Mouse (Mus musculus) gastrocnemius, postnatal 14 days (tissue): ENCODE measurements around the gene P2ry12. TPM values are rescaled to one million over a fixed set of nuclear protein-coding genes. Genes with fewer than 3 reads are reported as not detected.

Source experiments
- DNase-seq: peaks from one replicate; pipeline ENCODE4 v3.0.0; 2021; ENCODE audit warnings: mixed read lengths
- intact Hi-C: fragments of 180-260 bp; cut with DNase I; formaldehyde crosslinking; loops from one replicate; pipeline ENCODE4 v1.15.1; 2025; ENCODE audit warnings: low total_unique reads
- long read RNA-seq, 2 experiments: library from polyadenylated mRNA; stranded (forward); transcript quantifications; one replicate each; pipeline ENCODE4 v2.0.0; 2021
- total RNA-seq, 2 experiments: library from RNA; stranded (reverse); gene quantifications; 2 replicates each; pipeline ENCODE4 v1.2.3; 2021

Gene P2ry12
- total RNA-seq = 1 to 10 TPM in 1 of 2 experiments, under 1 TPM in 1; 0.60 to 1.8 TPM
- long read RNA-seq, experiment 1 = 0 reads
- long read RNA-seq, experiment 2, partial matches to known transcripts = 1 of 2 reads
- long read RNA-seq, experiment 2, other reads (novel, unspliced or antisense) = 1 of 2 reads

DNA sequence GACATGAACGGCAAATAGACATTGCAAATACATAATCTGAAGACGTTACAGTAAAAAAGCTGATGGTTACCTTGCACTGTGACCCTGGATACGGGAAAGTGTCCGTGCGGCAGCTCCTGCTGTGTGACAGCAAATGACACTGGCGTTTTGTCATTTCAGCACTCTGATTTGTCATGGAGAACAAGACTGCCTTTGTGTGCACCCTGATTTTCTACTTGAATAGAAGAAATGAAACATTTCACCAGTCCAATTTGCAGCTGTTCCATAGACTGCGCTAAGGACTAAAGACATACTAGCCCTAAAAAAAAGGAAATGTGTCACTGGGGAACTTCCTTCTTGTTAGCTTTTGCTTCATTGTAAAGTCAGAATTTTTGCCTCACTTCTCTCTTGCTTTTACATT lies at the start of gene P2ry12:
P2ry12 (minus strand) TSS at position 168 of the 400 bp plus-strand sequence.
- intact Hi-C loops = no loop called here
- DNase-seq = no peak

DNA sequence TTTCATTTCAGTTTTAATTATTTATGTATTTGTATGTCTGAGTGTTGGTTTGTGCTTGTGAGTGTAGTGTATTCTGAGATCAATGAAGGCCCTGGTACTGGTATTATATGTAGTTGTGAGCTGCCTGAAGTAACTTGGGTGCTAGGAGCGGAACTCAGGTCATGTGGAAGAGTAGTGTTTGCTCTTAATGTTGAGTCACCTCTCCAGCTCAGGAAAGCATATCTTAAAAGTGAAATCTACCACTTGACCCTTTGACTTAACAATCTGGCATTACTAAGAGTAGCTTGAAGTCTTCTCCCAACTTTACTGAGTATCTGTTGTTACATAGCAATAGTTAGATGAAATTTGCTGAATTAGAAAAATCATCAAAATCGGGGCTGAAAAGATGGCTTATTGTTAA lies 42.8 kb upstream of the P2ry12 start:
- DNase-seq = no peak
- intact Hi-C loops = no loop called here

DNA sequence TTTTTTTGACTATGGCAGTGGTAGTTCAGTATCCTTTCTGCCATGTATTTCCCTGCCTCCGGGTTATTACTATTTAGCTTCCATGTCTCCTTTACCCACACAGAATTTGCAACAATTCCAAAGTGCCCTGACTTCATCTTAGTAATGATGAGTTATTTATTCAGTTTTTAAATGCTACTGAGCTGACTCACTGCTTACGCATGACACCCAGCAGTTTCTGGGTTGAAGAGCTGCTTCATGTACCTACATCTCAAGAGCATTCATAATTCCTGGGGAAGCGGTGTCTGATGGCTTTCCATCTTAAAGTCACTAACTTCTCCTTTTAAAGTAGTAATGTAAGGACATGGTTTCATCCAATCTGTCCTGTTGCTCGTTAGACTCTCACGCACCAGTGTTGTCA lies 42.3 kb upstream of the P2ry12 start:
- no peak for DNase-seq
- intact Hi-C loops = no loop called here

DNA sequence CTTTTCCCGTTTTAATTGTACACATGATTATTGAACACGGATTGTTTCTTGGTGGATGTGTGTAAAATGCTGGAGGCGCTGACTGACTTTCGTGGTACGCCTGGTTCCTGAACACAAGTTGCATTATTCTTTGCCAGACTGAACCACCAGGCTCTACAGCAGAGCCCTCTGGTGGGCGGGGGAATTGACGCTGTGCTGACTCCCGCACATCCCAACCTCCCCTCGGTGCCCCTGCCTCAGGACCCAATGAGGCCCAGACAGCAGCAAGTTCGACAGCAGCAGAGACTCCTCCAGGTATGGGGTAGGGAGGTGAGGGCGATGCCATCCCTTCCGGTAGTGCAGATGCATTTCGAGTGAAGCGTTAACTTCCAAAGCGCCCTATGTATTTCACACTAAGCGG lies 35.0 kb upstream of the P2ry12 start:
- intact Hi-C loops = no loop called here
- DNase-seq = no peak

DNA sequence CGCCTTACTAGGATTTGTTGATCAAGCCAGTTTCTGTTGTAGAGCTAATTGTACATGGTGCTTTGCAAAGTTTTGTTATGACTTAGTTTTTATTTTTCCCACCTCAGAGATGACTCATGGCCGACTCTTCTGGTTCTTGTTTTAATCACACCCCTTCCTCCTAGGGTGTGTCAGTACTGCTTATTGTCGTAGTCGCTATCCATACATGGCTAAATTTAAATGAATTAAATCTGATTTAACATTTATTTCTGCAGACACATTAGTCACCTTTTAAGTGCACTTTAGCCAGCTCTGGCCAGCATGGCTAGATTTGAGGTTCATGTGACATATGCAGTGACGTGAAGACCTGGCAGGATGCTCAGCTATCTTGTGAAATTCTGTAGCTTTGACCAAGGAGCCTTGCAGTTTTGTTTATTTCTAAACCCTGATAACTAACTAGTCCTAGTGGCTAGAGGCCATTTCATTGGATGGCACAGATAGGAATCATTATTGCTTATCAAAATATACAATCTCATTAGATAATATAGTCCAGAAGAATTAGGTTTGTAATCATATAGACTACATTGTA lies 34.0 kb upstream of the P2ry12 start:
- no peak for DNase-seq
- intact Hi-C loops = no loop called here

DNA sequence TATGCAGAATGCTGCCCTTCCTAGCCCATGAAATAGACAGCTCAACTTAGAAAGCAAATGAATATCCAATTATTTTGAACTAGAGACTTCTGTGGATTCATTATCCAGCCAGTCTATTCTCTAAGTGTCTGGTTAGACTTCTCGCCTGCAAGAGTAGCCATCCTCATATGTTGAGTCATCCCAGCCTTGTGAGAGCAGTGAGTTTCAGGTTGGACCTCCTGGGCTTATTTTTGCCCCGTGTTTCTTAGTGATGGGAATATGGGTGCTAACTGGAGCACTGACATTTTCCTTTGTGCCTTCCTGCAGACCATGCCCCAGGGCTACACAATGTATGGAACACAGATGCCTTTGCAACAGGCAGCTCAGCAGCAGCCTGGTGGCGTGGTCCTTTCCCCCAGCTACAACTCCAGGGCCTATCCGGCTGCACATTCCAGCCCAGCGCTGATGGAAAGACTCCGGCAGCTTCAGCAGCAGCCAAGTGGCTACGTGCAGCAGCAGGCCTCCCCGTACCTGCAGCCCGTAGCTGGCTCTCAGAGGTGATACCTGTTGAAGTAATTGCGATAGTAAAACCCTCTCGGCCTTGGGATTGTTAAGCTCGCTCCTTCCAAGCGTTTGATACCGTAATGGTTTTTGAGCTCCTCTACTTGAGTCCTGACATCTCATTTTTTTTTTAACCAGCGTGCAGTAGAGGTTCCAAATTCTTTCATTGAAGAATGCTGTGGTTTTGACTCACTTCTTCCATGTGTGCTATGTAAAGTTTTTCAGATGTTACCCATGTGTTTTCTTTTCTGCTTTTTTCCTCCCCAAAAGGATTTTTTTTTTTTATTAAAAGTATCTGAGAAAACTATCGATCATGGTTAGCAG lies 33.3 kb upstream of the P2ry12 start:
- intact Hi-C loops = no loop called here
- no peak for DNase-seq

DNA sequence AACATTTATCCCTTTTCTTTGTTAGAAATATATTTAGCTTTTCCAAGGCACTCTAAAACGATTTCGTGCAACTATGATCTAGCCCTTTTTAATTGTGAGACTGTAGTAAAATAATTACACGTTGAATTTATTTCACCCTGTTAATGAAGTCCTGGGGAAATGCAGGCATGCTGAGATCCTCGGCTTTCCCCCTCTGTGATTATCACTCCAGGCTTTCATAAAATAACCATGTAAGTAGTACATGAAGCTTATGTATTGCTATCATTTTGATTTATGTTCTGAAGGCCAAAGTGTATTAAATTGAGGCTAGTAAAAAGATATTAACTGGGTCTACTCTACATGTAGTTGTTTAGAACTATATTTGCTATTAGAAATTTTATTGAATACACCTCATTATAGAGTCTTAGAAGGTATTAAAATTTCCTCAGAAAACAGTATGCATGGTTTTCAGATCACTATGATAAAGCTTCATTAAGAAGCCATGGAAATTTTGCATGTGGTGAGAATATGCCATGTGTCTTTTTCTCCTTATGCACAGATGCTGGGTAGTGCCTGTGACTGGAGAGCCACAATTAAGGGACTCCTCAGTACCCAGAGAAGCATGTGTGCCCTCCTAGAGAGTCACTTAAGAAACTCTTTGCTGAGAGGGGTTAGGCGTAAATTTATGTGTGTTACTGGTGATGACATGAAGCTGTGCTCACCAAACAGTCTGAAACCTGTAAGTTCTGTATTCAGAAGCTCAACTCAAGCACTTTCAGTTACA lies 30.9 kb upstream of the P2ry12 start:
- intact Hi-C loops = no loop called here

DNA sequence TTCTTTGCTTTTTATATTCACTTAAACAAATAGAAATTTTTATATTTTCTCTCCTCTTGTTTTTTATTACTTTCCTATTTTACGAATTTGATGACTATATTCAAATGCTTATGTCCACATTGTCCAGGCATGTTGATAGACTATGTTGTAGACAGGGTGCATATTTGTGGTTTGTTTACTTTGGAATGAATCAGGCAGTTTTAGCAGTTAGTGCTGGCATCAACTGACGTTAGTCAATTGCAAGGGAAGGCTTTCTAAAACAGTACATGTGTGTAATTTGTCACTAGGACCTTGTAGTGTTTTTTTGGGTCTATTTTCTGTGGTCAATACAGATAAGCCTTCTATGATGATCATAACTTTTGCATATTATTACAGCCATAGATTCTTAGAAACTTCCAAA lies 27.9 kb upstream of the P2ry12 start:
- intact Hi-C loops = no loop called here

More for the DNA sequence above, 30.9 kb upstream of the P2ry12 start:
- no peak for DNase-seq

DNA sequence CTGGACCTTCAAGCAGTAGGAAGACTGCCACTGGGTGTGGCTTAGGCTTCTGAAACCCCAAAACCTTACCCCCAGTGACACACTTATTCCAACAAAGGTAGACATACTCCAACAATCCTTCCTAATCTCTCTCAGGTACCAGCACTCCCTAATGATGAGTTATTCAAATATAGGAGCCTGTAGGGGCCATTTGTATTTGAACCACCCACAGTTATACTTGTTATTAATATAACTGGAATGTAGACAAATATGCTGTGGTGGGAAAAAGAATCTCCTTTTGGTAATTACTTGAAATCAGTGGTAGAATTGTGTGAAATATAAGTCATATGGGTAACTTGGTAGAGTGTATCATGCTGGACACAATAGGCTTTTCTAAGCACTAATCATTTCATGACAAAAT lies 15.9 kb upstream of the P2ry12 start:
- no peak for DNase-seq
- intact Hi-C loops = no loop called here

More for the DNA sequence above, 27.9 kb upstream of the P2ry12 start:
- no peak for DNase-seq

DNA sequence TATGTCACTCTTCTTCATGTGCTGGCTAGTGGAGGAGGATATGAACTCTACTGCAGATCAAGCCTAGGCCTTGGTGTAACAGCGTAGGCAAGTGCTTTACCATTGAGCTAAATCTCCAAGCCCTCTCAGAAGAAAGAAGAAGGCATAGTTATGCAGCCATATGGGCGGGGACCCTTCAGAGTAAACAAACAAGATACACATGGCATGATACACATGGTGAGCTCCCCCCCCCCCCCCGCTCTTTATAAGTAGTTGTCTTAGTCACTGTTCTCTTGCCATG lies 15.5 kb upstream of the P2ry12 start:
- intact Hi-C loops = no loop called here
- DNase-seq = no peak

DNA sequence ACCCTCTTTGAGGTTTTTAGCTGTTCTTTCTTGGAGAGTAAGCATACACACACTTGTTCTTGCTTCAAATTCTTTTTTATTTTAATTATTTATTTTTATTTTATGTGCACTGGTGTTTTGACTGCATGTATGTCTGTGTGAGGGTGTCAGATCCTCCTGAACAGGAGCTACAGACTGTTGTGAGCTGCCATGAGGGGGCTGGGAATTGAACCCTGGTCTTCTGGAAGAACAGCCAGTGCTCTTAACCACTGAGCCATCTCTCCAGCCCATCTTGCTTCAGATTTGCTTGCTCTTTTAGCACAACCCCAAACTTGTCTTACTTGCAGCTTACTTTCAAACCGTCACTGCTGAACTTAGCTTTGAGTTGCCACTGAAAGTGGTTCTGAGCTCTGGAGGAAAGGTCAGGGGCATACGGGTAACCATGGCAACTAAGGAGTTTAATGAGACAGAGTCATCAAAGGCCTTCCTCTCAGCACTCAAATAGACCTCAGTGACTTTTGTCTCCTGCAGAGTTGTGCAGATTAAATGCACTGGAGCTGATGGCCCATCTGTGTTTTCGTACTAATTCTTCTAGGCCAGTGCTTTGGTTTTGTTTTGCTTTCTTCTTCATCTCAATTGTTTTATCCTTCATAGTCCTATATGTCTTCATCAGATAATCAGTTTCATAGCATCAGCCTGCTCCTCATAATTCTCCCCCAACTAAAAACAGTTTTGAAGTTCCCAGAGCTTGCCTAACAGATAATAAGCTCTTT lies 15.0 kb upstream of the P2ry12 start:
- no peak for DNase-seq
- intact Hi-C loops = no loop called here

DNA sequence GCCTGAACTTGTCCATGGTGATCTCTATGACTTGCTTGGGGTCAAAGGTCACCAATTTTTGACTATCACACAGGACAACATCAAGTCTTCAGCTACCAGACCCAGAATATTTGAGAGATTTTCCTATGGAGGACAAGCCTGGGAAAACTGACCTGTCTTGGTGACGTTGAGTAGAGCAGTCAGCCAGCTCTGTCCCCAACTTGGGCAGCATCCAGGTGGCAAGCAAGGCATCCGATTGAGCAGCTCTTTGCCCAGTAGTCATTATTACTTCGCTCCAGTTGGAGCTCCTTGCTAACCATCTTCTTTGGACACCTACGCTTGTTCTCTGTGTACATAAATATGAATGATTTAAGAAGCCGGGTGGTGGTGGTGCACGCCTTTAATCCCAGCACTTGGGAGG lies 8.1 kb upstream of the P2ry12 start:
- intact Hi-C loops = no loop called here
- no peak for DNase-seq

DNA sequence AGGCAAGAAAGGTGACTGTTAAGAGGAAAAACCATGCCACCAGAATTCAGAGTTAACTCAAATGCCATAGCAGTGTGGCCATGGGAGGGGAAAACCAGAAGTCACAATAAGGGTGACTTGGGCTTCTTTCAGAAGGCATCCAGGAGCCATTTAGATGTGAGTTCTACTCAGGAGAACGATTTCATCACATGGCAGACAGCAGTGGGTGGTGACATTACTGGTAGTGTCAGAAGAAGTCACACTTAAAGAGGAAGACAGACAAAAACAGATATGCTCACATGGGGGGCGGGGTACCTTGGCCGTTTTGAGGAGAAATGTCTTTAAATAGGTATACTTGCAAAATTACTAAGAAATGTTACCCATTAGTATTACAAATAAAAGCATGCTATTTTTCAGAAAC lies 1.3 kb upstream of the P2ry12 start:
- intact Hi-C loops = no loop called here
- no peak for DNase-seq

DNA sequence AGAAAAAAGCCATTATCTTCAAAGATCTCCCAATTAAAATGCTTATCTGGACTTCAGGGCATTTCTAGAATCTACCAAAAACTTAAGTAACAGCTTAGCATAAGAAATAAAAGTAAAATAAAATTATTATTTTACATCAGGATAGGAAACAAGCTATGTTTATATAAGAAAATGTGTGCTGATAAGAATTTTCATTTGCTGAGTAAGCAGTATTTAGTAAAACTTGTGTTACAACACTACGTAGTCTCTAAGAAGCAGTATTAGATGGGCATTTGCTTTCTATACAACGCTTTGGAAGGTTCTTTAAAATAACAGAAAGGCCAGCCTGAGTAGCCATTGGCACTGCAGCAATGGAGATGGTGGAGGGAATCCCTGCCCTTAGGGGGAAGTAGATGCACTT lies 746 bp upstream of the P2ry12 start:
- intact Hi-C loops = no loop called here
- DNase-seq = no peak

DNA sequence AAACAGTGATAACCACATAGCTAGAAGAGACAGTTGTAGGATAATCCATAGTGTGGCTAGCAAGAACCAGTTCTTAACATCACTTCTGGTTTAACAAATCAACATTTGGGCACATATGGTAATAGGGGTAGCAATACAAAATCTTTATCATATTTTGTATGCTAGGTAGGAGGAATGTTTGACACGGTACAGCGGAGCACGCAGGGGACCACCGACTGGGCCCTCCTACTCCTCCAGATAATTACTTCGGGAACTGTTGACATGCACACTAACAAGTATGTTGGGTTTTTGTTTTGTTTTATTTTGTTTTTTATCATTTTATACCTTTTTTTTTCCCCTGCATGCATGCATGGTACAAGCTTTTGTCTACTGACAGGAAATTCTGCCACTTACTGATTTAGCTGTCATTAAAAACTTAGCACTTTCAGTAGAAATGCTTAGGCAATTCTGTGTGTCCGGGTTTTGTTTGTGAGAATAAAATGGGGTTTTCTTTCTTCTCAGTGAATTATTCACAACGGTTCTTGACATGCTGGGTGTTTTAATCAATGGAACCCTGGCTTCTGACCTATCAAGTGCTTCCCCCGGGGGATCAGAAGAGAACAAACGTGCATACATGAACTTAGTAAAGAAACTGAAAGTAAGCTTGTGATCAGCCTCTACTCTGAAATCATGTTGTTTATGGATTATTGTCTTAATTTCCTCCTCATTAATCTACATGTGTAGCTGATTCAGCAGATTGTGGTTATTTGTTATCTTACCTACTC lies 780 bp downstream of the P2ry12 start:
- intact Hi-C loops = no loop called here

DNA sequence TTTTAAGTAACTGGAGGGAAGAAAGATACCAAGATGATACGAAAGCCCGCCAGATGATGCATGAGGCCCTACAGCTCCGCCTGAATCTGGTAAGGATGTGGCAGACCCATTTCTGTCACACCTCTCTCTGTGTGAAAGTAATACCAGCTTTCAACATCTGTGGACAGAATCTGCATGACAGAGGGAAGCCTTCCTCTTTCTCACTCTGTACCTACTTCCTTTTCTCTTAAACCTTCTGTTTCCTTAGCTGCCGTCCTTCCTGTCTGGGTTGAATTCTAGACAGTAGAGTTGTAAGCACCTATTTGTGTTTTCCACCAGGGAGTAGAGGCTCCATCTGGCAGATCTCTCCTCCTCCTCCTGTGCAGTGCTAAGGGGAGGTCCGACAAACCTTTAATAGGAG lies 1.9 kb downstream of the P2ry12 start:
- intact Hi-C loops = no loop called here

More for the DNA sequence above, 780 bp downstream of the P2ry12 start:
- no peak for DNase-seq

DNA sequence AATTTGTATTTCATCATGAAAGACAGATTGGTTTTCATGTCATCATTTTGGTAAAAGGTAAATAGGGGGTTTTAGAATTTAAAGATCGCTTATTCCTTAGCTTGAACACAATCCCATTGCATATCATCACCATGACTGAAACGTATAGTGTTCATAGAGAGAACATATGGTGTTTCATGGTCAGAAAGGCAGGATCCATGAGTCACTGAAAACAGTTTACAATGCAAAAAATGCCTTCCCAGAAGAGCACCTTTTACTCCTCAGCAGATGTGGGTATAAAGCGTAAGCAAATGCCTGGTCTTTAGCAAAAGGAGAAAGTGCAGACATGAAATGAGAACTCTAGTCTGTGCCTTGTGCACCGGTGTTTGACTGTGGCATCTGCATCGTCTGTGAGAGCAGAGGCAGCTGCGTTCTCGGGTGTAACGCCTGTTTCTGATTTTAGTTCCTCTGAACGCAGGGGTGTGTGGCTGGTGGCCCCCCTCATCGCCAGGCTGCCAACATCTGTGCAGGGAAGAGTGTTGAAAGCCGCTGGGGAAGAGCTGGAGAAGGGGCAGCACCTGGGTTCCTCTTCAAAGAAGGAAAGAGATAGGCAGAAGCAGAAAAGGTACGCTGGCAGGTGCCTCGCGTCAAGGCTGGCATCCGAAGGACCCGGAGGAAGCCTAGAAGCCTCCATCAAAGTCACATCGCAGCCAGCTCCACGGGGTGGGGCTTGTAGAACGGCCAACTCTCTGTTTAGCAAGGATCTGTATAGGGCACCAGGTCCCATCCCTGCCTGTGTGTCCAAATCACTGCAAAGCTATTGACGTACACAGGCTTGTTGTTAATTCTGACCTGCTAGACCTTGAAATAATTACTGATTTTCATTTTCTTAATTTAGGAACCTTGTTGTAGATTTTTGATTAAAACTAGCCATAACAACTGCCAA lies 4.7 kb downstream of the P2ry12 start:
- intact Hi-C loops = no loop called here
- no peak for DNase-seq

More for the DNA sequence above, 1.9 kb downstream of the P2ry12 start:
- DNase-seq = no peak

DNA sequence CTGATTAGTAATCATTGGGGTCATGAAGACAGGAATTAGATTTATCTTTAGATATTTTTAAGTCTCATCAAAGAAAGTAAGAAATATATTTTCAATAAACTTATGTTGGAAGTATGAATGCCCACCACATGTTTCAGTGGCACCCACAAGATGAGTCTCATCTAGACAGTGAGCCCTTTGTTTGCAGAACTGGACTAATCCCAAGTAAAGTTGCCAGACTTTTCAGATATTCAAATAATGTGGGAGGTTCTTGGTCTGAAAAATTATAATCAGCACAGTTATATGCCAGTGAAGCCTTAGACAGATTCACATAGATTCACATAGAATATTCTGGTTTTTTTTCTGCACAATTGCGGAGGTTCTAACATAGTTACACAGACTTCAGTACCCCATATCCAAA lies 12.2 kb downstream of the P2ry12 start:
- intact Hi-C loops = no loop called here
- no peak for DNase-seq
